Mouse (Mus musculus) limb, embryonic 12.5 days (tissue): ENCODE measurements around the gene Cox4i2. TPM values are rescaled to one million over a fixed set of nuclear protein-coding genes. Genes with fewer than 3 reads are reported as not detected.
A peak's percentile ranks its signal among the peaks of the same experiment; 100 is the strongest.

Experiments used
- ATAC-seq: fragments of 200-750 bp; cut with Nextera tagmentation; 2 replicates; pipeline ENCODE4 v1.8.0; 2017; ENCODE audit warnings: low read depth, moderate TSS enrichment; ENCODE audit not compliant: insufficient number of reproducible peaks, insufficient read depth, low FRiP score, low TSS enrichment
- H3K27ac ChIP-seq: fragments of 300-500 bp; sonication (generic); 2 replicates; pipeline ENCODE4 v1.5.1; 2016; ENCODE audit warnings: mild to moderate bottlenecking, moderate library complexity
- H3K27me3 ChIP-seq: fragments of 300-500 bp; sonication (generic); 2 replicates; pipeline ENCODE4 v1.6.1; 2016; ENCODE audit warnings: mild to moderate bottlenecking, moderate library complexity
- H3K36me3 ChIP-seq: fragments of 300-500 bp; sonication (generic); 2 replicates; pipeline ENCODE4 v1.6.1; 2016; ENCODE audit warnings: mild to moderate bottlenecking, moderate library complexity
- H3K4me1 ChIP-seq: fragments of 300-500 bp; sonication (generic); replicated peaks from 2 replicates; pipeline ENCODE4 v1.6.1; 2016
- H3K4me2 ChIP-seq: fragments of 300-500 bp; sonication (generic); 2 replicates; pipeline ENCODE4 v1.6.1; 2016; ENCODE audit warnings: mild to moderate bottlenecking, moderate library complexity
- H3K4me3 ChIP-seq: fragments of 300-500 bp; sonication (generic); replicated peaks from 2 replicates; pipeline ENCODE4 v1.5.1; 2016; ENCODE audit warnings: mild to moderate bottlenecking
- H3K9ac ChIP-seq: fragments of 300-500 bp; sonication (generic); replicated peaks from 2 replicates; pipeline ENCODE4 v1.6.1; 2016; ENCODE audit warnings: mild to moderate bottlenecking, moderate library complexity
- H3K9me3 ChIP-seq: fragments of 300-500 bp; sonication (generic); 2 replicates; pipeline ENCODE4 v1.6.1; 2016; ENCODE audit warnings: mild to moderate bottlenecking, moderate library complexity
- WGBS: fragments of 180-500 bp; shearing (Covaris S2); methylation state at CpG from one replicate; pipeline ENCODE4 v1.1.7; 2016; 5-methylcytosine and 5-hydroxymethylcytosine counted together
- polyA plus RNA-seq: library from polyadenylated mRNA; unstranded; fragments of >200 nt; fragmentation: Nextera tagmentation; extraction: Ambion mirVana; gene quantifications from 2 replicates; pipeline ENCODE4 v1.2.1, GENCODE M21; 2016

Gene Cox4i2
- polyA plus RNA-seq, 1 experiment from 2014 or later, result 29.9 TPM

- H3K9me3 ChIP-seq, result no peaks in the 10 kb centered on the region
- no peaks in the 10 kb centered on the region for H3K27me3 ChIP-seq
- WGBS, result 30% methylated on average over 10 of the region's 10 CpGs
- no peak overlapping the region for H3K9ac ChIP-seq
- peaks cover 50% of the 10 kb centered on the region for H3K4me1 ChIP-seq
- ATAC-seq, result no peak
- no peak overlapping the region for H3K4me3 ChIP-seq
- H3K4me2 ChIP-seq, result peak overlapping the region; percentile 43; the same call in 1 of the 2 replicates
- peaks cover 6% of the 10 kb centered on the region; the same call in 1 of the 2 replicates for H3K36me3 ChIP-seq
- peak overlapping the region; percentile 99 for H3K27ac ChIP-seq
These were observed 11.5 kb upstream of the Cox4i2 start for GRCm38 (mm10) chr2:152742435-152742834.

GRCm38 (mm10) chr2:152756474-152757393 is 2.8 kb downstream of the Cox4i2 start:
- H3K4me2 ChIP-seq, result no peak overlapping the region
- no peaks in the 10 kb centered on the region for H3K27me3 ChIP-seq
- peaks cover 24% of the 10 kb centered on the region for H3K4me1 ChIP-seq
- H3K36me3 ChIP-seq, result no peaks in the 10 kb centered on the region
- ATAC-seq, result no peak
- no peak overlapping the region for H3K4me3 ChIP-seq
- H3K9ac ChIP-seq, result no peak overlapping the region
- 61% methylated on average over 17 of the region's 17 CpGs for WGBS
- H3K9me3 ChIP-seq, result no peaks in the 10 kb centered on the region
- no peak overlapping the region for H3K27ac ChIP-seq

- ATAC-seq, result no peak
- Histone ChIP-seq H3K27me3 (no peaks in the 10 kb centered on the region), H3K9ac (no peak overlapping the region), H3K36me3 (no peaks in the 10 kb centered on the region), H3K4me3 (no peak overlapping the region), H3K27ac (no peak overlapping the region), H3K4me1 (peaks cover 24% of the 10 kb centered on the region), H3K9me3 (no peaks in the 10 kb centered on the region), H3K4me2 (no peak overlapping the region)
- WGBS, result 76% methylated on average over 2 of the region's 2 CpGs
These were observed 3.5 kb downstream of the Cox4i2 start for GRCm38 (mm10) chr2:152757478-152757877.

GRCm38 (mm10) chr2:152758351-152758750 is 4.4 kb downstream of the Cox4i2 start:
- peaks cover 23% of the 10 kb centered on the region for H3K4me1 ChIP-seq
- no peak overlapping the region for H3K4me2 ChIP-seq
- no peaks in the 10 kb centered on the region for H3K36me3 ChIP-seq
- H3K27ac ChIP-seq, result no peak overlapping the region
- ATAC-seq, result no peak
- H3K4me3 ChIP-seq, result no peak overlapping the region
- WGBS, result 54% methylated on average over 4 of the region's 4 CpGs
- H3K9me3 ChIP-seq, result no peaks in the 10 kb centered on the region
- no peak overlapping the region for H3K9ac ChIP-seq
- H3K27me3 ChIP-seq, result no peaks in the 10 kb centered on the region

GRCm38 (mm10) chr2:152763310-152763709 is 9.3 kb downstream of the Cox4i2 start:
- H3K9ac ChIP-seq, result no peak overlapping the region
- 78% methylated on average over 6 of the region's 6 CpGs for WGBS
- H3K4me1 ChIP-seq, result peaks cover 28% of the 10 kb centered on the region
- no peak overlapping the region for H3K4me3 ChIP-seq
- no peak overlapping the region for H3K27ac ChIP-seq
- H3K36me3 ChIP-seq, result no peaks in the 10 kb centered on the region
- no peak for ATAC-seq
- H3K9me3 ChIP-seq, result no peaks in the 10 kb centered on the region
- no peak overlapping the region for H3K4me2 ChIP-seq
- H3K27me3 ChIP-seq, result no peaks in the 10 kb centered on the region

GRCm38 (mm10) chr2:152764172-152765044 is 10.4 kb downstream of the Cox4i2 start:
- Histone ChIP-seq H3K4me3 (0 out of 2 replicates have a peak overlapping the region, but pooled peaks have one; percentile 6), H3K4me1 (peaks cover 26% of the 10 kb centered on the region), H3K4me2 (peak overlapping the region; percentile 44), H3K27me3 (no peaks in the 10 kb centered on the region), H3K36me3 (no peaks in the 10 kb centered on the region), H3K9me3 (no peaks in the 10 kb centered on the region), H3K9ac (peak overlapping the region; percentile 27; the same call in 1 of the 2 replicates), H3K27ac (peak overlapping the region; percentile 67)
- 8% methylated on average over 14 of the region's 14 CpGs for WGBS
- no peak for ATAC-seq

GRCm38 (mm10) chr2:152765045-152765674 is 11.2 kb downstream of the Cox4i2 start:
- Histone ChIP-seq H3K4me2 (peak overlapping the region; percentile 44), H3K9ac (peak overlapping the region; percentile 27; the same call in 1 of the 2 replicates), H3K27ac (peak overlapping the region; percentile 67; the same call in 1 of the 2 replicates)

GRCm38 (mm10) chr2:152766387-152767123 is 12.6 kb downstream of the Cox4i2 start:
- Histone ChIP-seq H3K4me3 (0 out of 2 replicates have a peak overlapping the region, but pooled peaks have one; percentile 9), H3K27me3 (no peaks in the 10 kb centered on the region), H3K36me3 (no peaks in the 10 kb centered on the region), H3K4me2 (peak overlapping the region; percentile 43), H3K9me3 (no peaks in the 10 kb centered on the region), H3K4me1 (peaks cover 26% of the 10 kb centered on the region), H3K27ac (peak overlapping the region; percentile 80), H3K9ac (no peak overlapping the region)
- 14% methylated on average over 25 of the region's 25 CpGs for WGBS
- ATAC-seq, result peak; percentile 31; the same call in 1 of the 2 replicates

More at GRCm38 (mm10) chr2:152765045-152765674, 11.2 kb downstream of the Cox4i2 start:
- no peaks in the 10 kb centered on the region for H3K9me3 ChIP-seq
- WGBS, result 48% methylated on average over 7 of the region's 7 CpGs
- ATAC-seq, result no peak
- peaks cover 26% of the 10 kb centered on the region for H3K4me1 ChIP-seq
- H3K36me3 ChIP-seq, result no peaks in the 10 kb centered on the region
- H3K27me3 ChIP-seq, result no peaks in the 10 kb centered on the region
- no peak overlapping the region for H3K4me3 ChIP-seq

- no peaks in the 10 kb centered on the region for H3K9me3 ChIP-seq
- no peak overlapping the region for H3K4me3 ChIP-seq
- ATAC-seq, result 0 out of 2 replicates have a peak, but pooled peaks have one; percentile 14
- no peak overlapping the region for H3K27ac ChIP-seq
- H3K9ac ChIP-seq, result no peak overlapping the region
- peaks cover 26% of the 10 kb centered on the region for H3K4me1 ChIP-seq
- H3K4me2 ChIP-seq, result no peak overlapping the region
- no peaks in the 10 kb centered on the region for H3K27me3 ChIP-seq
- H3K36me3 ChIP-seq, result no peaks in the 10 kb centered on the region
- WGBS, result 42% methylated on average over 12 of the region's 12 CpGs
These were observed 13.8 kb downstream of the Cox4i2 start for GRCm38 (mm10) chr2:152767618-152768271.

- no peak overlapping the region for H3K27ac ChIP-seq
- H3K27me3 ChIP-seq, result no peaks in the 10 kb centered on the region
- ATAC-seq, result no peak
- WGBS, result 83% methylated on average over 7 of the region's 7 CpGs
- no peak overlapping the region for H3K9ac ChIP-seq
- H3K9me3 ChIP-seq, result no peaks in the 10 kb centered on the region
- peaks cover 16% of the 10 kb centered on the region for H3K4me1 ChIP-seq
- H3K36me3 ChIP-seq, result no peaks in the 10 kb centered on the region
- no peak overlapping the region for H3K4me2 ChIP-seq
- no peak overlapping the region for H3K4me3 ChIP-seq
These were observed 15.7 kb downstream of the Cox4i2 start for GRCm38 (mm10) chr2:152769677-152770076.
